Mouse (Mus musculus) limb, embryonic 14.5 days (tissue): ENCODE measurements at regions not wholly inside any gene's neighbourhood (a gene's known extent, or its start where the extent isn't known, plus 50 kb on each side); places are given as distances from the start of the nearest gene placed in this dataset.
"Not testable (repeated sequence)": the region's sequence is repeated elsewhere in the genome, so short reads cannot be mapped to it uniquely, and the experiment has no call there.

Source experiments
- ATAC-seq: fragments of 200-750 bp; cut with Nextera tagmentation; 2 replicates; pipeline ENCODE4 v1.8.0; 2017; ENCODE audit warnings: low read depth, moderate number of reproducible peaks, moderate TSS enrichment; ENCODE audit not compliant: low FRiP score
- DNase-seq: peaks from one replicate; pipeline ENCODE4 v3.0.0-alpha.2; 2015; ENCODE audit warnings: low spot score
- H3K27ac ChIP-seq: fragments of 300-500 bp; sonication (generic); replicated peaks from 2 replicates; pipeline ENCODE4 v1.5.1; 2014; ENCODE audit warnings: low read depth, mild to moderate bottlenecking, low read length, moderate library complexity, mixed read lengths
- H3K27me3 ChIP-seq: fragments of 300-500 bp; sonication (generic); 2 replicates; pipeline ENCODE4 v1.6.1; 2014; ENCODE audit warnings: low read length, mixed read lengths; ENCODE audit not compliant: control insufficient read depth, insufficient read depth
- H3K36me3 ChIP-seq: fragments of 300-500 bp; sonication (generic); 2 replicates; pipeline ENCODE4 v1.6.1; 2014; ENCODE audit warnings: mild to moderate bottlenecking, low read length, moderate library complexity, mixed read lengths; ENCODE audit not compliant: control insufficient read depth, insufficient read depth
- H3K4me1 ChIP-seq: fragments of 300-500 bp; sonication (generic); 2 replicates; pipeline ENCODE4 v1.6.1; 2014; ENCODE audit warnings: antibody characterized with exemption, low read length, mixed read lengths; ENCODE audit not compliant: control insufficient read depth, insufficient read depth
- H3K4me2 ChIP-seq: fragments of 300-500 bp; sonication (generic); replicated peaks from 2 replicates; pipeline ENCODE4 v1.6.1; 2014; ENCODE audit warnings: low read depth, mild to moderate bottlenecking, low read length, moderate library complexity; ENCODE audit not compliant: severe bottlenecking
- H3K4me3 ChIP-seq: fragments of 300-500 bp; sonication (generic); replicated peaks from 2 replicates; pipeline ENCODE4 v1.5.1; 2014; ENCODE audit warnings: low read length
- H3K9ac ChIP-seq: fragments of 300-500 bp; sonication (generic); 2 replicates; pipeline ENCODE4 v1.6.1; 2014; ENCODE audit warnings: mild to moderate bottlenecking, low read depth, low read length, moderate library complexity; ENCODE audit not compliant: severe bottlenecking
- H3K9me3 ChIP-seq: fragments of 300-500 bp; sonication (generic); 2 replicates; pipeline ENCODE4 v1.6.1; 2016; ENCODE audit warnings: low read length; ENCODE audit not compliant: control insufficient read depth
- POLR2A ChIP-seq: fragments of 200-500 bp; IDR thresholded peaks from 2 replicates; pipeline ENCODE4 v1.8.0; 2012; ENCODE audit warnings: inconsistent platforms, mild to moderate bottlenecking, moderate library complexity, borderline replicate concordance; ENCODE audit not compliant: insufficient read depth, insufficient read length; ENCODE audit errors: extremely low read depth
- WGBS: fragments of 180-500 bp; shearing (Covaris S2); extraction: QIAGEN DNeasy Blood & Tissue Kit; methylation state at CpG from one replicate; pipeline ENCODE4 v1.1.7; 2014; 5-methylcytosine and 5-hydroxymethylcytosine counted together

- H3K27ac ChIP-seq: no peak overlapping the region
- no peak overlapping the region for H3K4me2 ChIP-seq
- no peak overlapping the region for H3K4me3 ChIP-seq
- H3K36me3 ChIP-seq: no peaks in the 10 kb centered on the region
- TF ChIP-seq POLR2A: no peak
- DNase-seq (no peak), ATAC-seq (no peak)
- no peaks in the 10 kb centered on the region for H3K27me3 ChIP-seq
- H3K9me3 ChIP-seq: no peaks in the 10 kb centered on the region
- no peak overlapping the region for H3K9ac ChIP-seq
- 50% methylated on average over 2 of the region's 2 CpGs for WGBS
- H3K4me1 ChIP-seq: peaks cover 6% of the 10 kb centered on the region
Observed at GRCm38 (mm10) chr12:32122915-32123314, 61.8 kb upstream of the Prkar2b start.

- not testable (repeated sequence) for ATAC-seq, H3K36me3 ChIP-seq, H3K27ac ChIP-seq, H3K4me3 ChIP-seq, H3K4me2 ChIP-seq, H3K9me3 ChIP-seq, H3K4me1 ChIP-seq, DNase-seq, H3K9ac ChIP-seq, H3K27me3 ChIP-seq
- WGBS: 100% methylated on average over 1 of the region's 1 CpGs
Observed at GRCm38 (mm10) chr12:32122007-32122406, 60.9 kb upstream of the Prkar2b start.

- Histone ChIP-seq H3K9me3 (no peaks in the 10 kb centered on the region), H3K4me2 (no peak overlapping the region), H3K27me3 (no peaks in the 10 kb centered on the region), H3K36me3 (no peaks in the 10 kb centered on the region), H3K9ac (no peak overlapping the region), H3K27ac (no peak overlapping the region), H3K4me1 (no peaks in the 10 kb centered on the region), H3K4me3 (no peak overlapping the region)
- DNase-seq (no peak), ATAC-seq (no peak)
- 76% methylated on average over 5 of the region's 5 CpGs for WGBS
- TF ChIP-seq POLR2A: no peak
Observed at GRCm38 (mm10) chr12:32112691-32113090, 51.6 kb upstream of the Prkar2b start.

GRCm38 (mm10) chr12:32111508-32112119, 50.5 kb upstream of the Prkar2b start:
- no peak for ATAC-seq

GRCm38 (mm10) chr12:32110903-32111302, 49.8 kb upstream of the Prkar2b start:
- Histone ChIP-seq H3K27me3 (no peaks in the 10 kb centered on the region), H3K9me3 (no peaks in the 10 kb centered on the region), H3K27ac (no peak overlapping the region), H3K4me2 (no peak overlapping the region), H3K4me1 (no peaks in the 10 kb centered on the region), H3K4me3 (no peak overlapping the region), H3K9ac (no peak overlapping the region), H3K36me3 (no peaks in the 10 kb centered on the region)
- DNase-seq: no peak
- peak; percentile 53; the same call in 1 of the 2 replicates for ATAC-seq
- TF ChIP-seq POLR2A: no peak
- 34% methylated on average over 5 of the region's 5 CpGs for WGBS

More at GRCm38 (mm10) chr12:32111508-32112119, 50.5 kb upstream of the Prkar2b start:
- Histone ChIP-seq H3K4me2 (no peak overlapping the region), H3K27me3 (no peaks in the 10 kb centered on the region), H3K4me3 (no peak overlapping the region), H3K9ac (no peak overlapping the region), H3K9me3 (no peaks in the 10 kb centered on the region), H3K36me3 (no peaks in the 10 kb centered on the region), H3K27ac (no peak overlapping the region), H3K4me1 (no peaks in the 10 kb centered on the region)
- DNase-seq: no peak
- TF ChIP-seq POLR2A: no peak
- 31% methylated on average over 7 of the region's 7 CpGs for WGBS
